Mouse (Mus musculus): Measurements from ENCODE around the gene Slc34a3.

Slc34a3 gene

DNA sequence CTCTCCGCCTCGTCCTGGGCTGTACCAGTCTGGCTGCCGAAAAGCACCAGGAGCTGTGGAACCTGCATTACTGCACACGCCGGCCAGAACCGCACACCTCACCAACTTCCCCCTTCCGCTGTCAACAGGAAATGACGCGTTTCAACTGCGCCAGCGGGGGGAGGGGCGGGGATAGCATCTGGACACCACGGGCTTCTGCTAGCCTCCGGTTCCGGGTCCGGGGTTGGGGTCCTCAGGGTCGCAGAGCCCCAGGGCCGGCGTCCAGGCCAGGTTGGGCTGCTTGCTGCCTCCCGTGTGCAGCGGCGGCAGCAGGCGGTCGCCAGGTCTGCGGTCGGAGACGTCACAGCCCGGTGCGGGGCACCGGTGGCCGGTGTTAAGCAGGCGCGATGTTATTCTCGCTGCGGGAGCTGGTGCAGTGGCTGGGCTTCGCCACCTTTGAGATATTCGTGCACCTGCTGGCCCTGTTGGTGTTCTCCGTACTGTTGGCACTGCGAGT lies 21.2 kb upstream of the Slc34a3 start, which contains the start of gene Tmem203:
Gene Tmem203, plus strand, starts transcription at position 156 of the 496 bp plus-strand sequence.
- CTCF ChIA-PET: interaction anchor here (0.8 to 1.5 kb wide), 2 partner anchors 10 to 26 kb away, joined by 3 to 4 read pairs; no protein-coding TSS in a partner anchor

DNA sequence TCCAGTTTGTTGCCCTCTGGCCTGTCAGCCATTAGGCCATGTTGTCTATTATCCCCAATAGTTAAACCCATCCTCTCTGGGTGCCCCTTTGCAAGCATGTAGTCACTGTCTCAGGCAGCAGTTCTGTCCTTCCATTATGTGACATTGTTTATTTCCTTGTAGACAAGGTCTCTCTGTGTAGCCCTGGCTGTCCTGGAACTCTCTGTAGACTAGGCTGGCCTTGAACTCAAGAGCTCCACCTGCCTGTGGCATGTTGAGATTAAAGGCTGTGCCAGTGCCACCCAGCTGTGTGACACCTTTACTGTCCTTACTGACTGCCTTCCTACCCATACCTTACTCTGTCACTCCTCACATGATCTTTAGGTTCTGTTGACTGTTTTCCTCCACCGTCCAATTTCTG lies 18.2 kb upstream of the Slc34a3 start:
- CTCF ChIA-PET: interaction anchor here (1.1 kb wide), 1 partner anchor 31 kb away, joined by 4 read pairs; no protein-coding TSS in a partner anchor

- CTCF ChIA-PET: interaction anchor here (0.6 kb wide), 1 partner anchor 19 kb away, joined by 3 read pairs; no protein-coding TSS in a partner anchor
These were observed 12.3 kb upstream of the Slc34a3 start, which contains the start of gene AL732309.1 for GRCm38 (mm10) chr2:25246183-25247072. Gene AL732309.1 (minus strand): TSS chr2:25246863.

DNA sequence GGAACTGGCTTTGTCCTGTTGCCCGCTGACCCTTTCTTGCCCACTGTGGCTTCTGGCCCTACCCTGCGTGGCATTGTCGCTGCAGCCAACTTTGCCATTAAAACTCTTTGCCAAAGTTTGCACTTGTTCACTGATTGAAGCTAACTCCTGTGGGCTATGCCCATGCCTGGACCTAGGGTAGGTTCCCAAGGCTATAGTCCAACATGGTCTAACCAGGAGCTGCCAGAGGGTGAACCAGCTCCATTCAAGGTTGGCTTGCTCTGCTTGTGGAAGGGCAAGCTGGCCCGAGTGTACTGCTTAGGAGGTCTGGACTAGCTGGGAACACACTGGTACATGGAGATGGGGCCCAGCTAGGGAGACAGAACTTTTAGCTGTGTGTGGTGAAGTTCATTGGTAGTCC lies 10.0 kb upstream of the Slc34a3 start:
- CTCF ChIA-PET: interaction anchor here (0.7 kb wide), 1 partner anchor 47 kb away, joined by 11 read pairs; no protein-coding TSS in a partner anchor

DNA sequence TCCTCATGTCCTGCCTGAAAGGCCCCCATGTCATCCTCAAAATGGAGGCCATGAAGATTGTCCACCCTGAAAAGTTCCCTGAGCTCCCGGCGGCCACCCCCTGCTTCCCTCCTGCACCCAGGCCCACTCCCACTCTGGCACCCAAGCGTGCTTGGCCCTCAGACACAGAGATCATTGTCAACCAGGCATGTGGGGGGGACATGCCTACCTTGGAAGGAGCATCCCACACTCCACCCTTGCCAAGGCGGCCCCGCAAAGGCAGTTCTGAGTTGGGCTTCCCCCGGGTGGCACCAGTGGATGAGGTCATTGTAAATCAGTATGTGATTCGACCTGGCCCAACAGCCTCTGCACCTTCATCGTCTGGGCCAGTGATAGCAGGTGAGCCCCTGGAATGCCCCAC lies 9.2 kb upstream of the Slc34a3 start:
- CTCF ChIA-PET: interaction anchor here (0.5 to 0.9 kb wide), 3 partner anchors 11 to 117 kb away, joined by 3 read pairs; no protein-coding TSS in a partner anchor

DNA sequence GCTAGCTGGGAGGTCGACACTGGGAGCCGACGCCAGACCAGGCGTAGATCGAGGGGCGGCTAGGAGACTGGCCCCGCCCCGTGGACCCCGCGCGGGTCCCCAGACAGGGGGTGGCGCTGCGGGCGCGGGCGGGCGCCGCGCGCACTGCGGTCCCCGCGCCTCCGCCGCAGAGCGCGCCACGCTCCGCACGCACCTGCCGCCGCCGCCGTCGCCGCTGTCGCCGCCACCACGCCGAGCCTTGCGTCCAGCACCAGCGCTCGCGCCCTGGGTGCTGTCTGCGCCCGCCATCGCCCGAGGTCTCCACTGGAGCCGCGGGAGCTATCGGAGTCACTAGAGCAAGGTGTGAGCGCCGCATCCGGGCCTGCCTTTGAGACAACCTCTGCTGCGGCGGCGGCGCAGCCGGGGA lies 7.9 kb upstream of the Slc34a3 start, which contains the start of the genes Rnf208 and Cysrt1:
Gene Rnf208, plus strand, starts transcription at position 155 of the 406 bp plus-strand sequence.
Gene Cysrt1, minus strand, starts transcription at position 352 of the 406 bp plus-strand sequence.
- CTCF ChIA-PET: interaction anchor here (0.6 to 1.4 kb wide), 2 partner anchors 14 to 48 kb away, joined by 3 to 4 read pairs; no protein-coding TSS in a partner anchor

DNA sequence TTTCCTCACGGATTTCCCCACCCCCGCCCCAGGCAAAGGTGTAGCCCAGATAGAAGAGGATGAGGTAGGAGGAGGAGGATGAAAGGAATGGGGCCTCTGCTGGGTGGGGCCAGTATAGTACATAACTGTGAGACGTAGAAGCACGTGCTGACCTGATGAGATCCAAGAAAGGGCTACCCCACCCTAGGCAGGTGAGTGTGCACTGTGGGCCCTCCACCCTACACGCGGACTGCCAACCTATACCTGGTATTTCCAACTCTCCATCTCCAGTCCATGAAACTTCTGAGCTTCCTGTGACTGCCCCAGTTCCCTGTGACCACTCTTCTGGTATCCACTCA lies 7.2 kb upstream of the Slc34a3 start:
- CTCF ChIA-PET: interaction anchor here (1.4 kb wide), 1 partner anchor 48 kb away, joined by 3 read pairs; no protein-coding TSS in a partner anchor

GRCm38 (mm10) chr2:25240723-25241437 lies 6.7 kb upstream of the Slc34a3 start:
- CTCF ChIA-PET: interaction anchor here (0.6 to 1.4 kb wide), 6 partner anchors 8 to 647 kb away, joined by 3 to 4 read pairs (median 3); no protein-coding TSS in a partner anchor

GRCm38 (mm10) chr2:25240310-25240709 lies 6.1 kb upstream of the Slc34a3 start:
- CTCF ChIA-PET: interaction anchor here (0.6 to 1.0 kb wide), 5 partner anchors 9 to 648 kb away, joined by 3 to 4 read pairs (median 3); no protein-coding TSS in a partner anchor

- CTCF ChIA-PET: no interaction called here
These were observed 5.6 kb upstream of the Slc34a3 start for GRCm38 (mm10) chr2:25239766-25240165.

DNA sequence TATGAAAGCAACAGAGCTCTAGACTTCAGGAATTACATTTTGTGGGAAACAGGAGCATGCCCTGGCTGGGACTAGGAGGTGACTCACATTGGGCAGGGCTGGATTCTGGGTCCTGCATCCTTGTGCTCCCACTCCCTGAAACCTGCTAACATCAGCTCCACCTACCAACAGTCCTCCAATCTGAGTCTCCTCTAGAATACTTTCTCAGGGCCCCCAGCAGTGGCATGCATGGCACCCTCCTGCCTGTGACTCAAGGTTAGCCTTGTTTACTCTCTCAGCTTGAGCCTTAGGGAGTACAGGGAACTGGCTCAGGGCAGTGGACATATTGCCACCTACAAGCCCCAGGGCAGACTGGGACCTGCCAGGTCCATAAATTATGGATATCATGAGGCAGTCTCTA lies 3.9 kb upstream of the Slc34a3 start:
- CTCF ChIA-PET: no interaction called here

DNA sequence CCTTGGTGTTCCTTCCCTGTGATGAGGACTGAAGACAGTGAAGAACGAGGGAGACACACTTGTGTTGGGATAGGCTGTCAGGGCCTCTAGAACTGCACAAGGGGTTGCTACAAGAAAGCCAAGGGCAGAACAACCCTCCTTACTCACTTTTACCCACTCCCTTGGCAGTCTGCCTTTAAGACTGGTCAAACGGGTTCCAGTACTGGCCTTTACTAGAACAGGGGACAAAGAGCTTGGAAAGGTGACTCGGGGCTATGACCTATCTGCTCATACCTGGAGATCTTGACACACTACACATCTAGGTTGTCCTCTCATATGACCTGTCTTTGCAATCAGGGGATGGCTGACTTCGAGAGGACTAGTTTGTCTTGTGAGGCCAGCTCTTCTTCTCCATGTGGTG lies 3.4 kb upstream of the Slc34a3 start:
- CTCF ChIA-PET: interaction anchor here (0.6 kb wide), 1 partner anchor 422 kb away, joined by 3 read pairs; no protein-coding TSS in a partner anchor

DNA sequence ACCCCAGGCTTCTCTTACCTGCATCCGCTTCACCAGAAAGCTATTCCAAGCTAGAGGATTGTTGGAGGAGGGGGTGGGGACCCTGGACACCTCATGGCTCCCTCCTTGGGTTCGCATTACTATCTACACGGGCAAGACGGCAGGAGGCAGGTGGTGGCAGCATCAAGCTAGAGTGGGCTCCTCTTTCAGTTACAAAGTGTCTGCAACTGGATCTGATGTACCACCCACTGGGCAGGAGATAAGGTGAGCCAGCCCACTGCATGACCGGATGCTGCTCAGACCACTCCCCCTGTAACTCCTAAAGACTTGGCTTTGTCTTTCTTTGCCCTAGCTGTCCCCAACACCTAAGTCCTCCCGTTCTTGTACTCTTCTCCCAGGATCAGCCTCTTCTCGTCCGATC lies 2.5 kb upstream of the Slc34a3 start, which contains the start of gene Rnf224:
Gene Rnf224, minus strand, starts transcription at position 174 of the 400 bp plus-strand sequence.
- CTCF ChIA-PET: interaction anchor here (0.6 kb wide), 1 partner anchor 423 kb away, joined by 3 read pairs; no protein-coding TSS in a partner anchor

DNA sequence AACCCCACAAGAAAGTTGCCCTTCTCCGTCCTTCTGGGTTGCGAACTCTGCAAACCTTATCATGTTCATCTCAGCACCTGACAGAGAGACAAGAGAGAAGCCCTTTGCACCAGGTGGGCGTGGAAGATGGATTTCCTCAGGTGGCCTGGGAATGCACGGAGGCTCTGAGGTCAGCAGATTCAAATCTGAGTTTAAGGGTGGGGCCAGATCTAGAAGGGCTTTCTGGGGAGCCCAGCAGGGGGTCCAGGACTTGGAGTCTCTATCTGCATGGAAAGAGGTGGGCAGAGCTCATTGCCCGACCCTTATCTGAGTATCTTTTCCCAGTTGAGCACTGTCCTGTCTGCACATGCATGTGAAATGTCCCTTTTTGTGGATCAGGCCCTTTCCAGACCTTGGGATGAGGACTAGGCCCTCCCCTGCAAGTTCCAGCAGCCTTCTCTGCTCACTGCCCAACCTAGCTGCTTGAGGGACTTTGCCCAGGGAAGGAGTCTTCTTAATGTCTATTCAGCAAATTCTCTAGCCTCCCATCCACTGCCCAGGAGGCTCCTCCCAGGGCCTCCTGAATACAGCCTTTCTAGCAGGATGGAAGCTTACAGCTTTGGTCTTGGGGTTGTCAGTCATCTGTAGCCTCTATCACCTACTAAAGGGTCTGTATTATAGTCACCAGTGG lies 522 bp upstream of the Slc34a3 start:
- CTCF ChIA-PET: no interaction called here

GRCm38 (mm10) chr2:25233421-25233820 lies 743 bp downstream of the Slc34a3 start:
- CTCF ChIA-PET: no interaction called here

- CTCF ChIA-PET: no interaction called here
These were observed 3.1 kb downstream of the Slc34a3 start for GRCm38 (mm10) chr2:25231038-25231437.

DNA sequence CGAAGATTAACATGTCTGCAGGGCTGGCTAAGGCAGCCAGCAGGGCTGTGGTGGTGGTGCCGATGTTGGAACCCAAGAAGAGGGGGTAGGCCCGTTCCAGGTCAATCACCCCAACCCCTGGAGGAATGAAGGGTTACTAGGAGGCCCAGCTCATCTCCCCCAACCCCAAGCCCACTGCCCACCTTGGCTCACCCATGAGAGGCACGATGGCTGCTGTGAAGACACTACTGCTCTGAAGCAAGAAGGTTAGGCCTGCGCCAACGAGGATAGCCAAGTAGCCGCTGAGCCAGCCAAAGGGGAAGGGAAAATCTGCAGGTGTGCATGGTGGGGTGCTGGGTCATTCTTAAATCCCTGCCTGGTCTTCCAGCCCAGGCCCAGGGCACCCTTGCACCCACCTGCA lies 3.6 kb downstream of the Slc34a3 start:
- CTCF ChIA-PET: no interaction called here

DNA sequence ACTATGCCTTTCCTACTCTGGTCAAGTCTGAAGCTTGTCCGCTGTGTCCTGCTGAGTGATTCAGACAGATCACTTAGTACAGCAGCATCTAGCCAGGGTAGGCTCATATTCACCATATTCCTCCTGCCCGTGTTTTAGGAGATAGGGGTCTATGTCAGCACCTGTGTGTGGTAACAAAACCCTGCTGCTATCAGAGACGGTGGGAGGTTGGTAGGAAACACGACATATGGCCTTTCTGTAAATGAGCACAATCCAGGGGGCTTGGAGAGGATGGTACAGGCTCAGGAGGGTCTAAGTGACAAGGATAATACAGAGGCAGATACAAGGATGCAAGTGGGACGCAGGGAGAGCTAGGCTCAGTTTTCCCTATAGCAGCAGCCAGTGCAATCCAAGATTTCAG lies 4.6 kb downstream of the Slc34a3 start:
- CTCF ChIA-PET: interaction anchor here (1.0 to 1.7 kb wide), 4 partner anchors 21 to 42 kb away, joined by 4 to 5 read pairs (median 4); partner anchors contain the start of genes Anapc2 and Ssna1

DNA sequence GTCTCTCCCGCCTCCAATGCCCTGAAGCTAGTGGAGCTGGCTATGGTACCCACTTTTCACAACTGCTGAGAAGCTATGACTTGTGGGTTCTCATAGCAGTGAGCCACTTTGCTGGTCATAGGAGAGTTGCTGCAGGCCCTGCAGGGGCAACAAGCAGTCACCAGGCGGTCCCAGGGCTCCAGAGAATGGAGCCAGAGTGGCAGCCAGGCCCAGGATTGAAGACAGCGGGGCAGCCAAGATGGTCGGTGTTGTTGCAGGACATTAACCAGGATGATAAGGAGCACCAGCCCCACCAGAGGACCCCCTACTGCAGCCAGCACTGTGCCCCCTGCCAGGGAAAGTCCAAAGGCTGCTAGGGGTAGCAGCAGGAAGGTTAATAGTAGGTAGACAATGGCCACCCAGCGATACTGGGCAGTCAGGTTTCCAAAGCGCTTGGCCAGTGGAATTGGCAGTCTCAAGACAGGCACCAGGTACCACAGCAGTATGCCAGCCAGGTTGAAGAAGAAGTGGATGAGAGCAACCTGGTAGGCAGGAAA lies 5.1 kb downstream of the Slc34a3 start:
- CTCF ChIA-PET: interaction anchor here (0.7 to 2.4 kb wide), 8 partner anchors 13 to 43 kb away, joined by 3 to 10 read pairs (median 4); partner anchors contain the start of genes Anapc2, Rnf208, Ssna1 and Tor4a

DNA sequence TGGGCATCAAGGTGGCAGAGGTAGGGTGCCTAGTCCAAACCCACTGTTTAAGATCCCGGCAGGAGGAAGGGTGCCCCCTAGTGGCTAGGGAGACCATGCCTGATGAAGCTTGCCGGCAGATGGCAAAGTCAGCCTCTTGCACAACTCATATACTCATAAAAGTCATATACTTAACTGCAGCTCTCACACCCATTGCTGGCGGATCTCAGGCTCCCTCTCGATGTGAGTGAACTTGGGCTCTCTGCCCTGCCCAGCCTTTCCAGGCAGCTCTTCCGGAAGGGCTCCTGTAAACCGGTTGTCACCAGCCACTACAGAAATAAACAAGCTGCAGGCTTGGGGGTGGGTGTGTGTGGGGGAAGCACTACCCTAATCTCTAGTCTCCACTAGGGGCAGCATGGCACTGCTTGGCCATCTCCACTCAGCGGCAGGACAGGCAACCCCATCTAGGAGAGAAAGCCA lies 5.7 kb downstream of the Slc34a3 start:
- CTCF ChIA-PET: interaction anchor here (0.7 to 2.4 kb wide), 8 partner anchors 13 to 43 kb away, joined by 3 to 10 read pairs (median 4); partner anchors contain the start of genes Anapc2, Rnf208, Ssna1 and Tor4a

All from spleen, embryonic (tissue).